Mouse (Mus musculus): Measurements from ENCODE around the gene Rngtt. TPM values are rescaled to one million over a fixed set of nuclear protein-coding genes. Genes with fewer than 3 reads are reported as not detected.
"Not testable (repeated sequence)": the region's sequence is repeated elsewhere in the genome, so short reads cannot be mapped to it uniquely, and the experiment has no call there.

Rngtt gene
- total RNA-seq, 2 experiments from 2014 or later = 9.5 to 10.0 TPM

DNA sequence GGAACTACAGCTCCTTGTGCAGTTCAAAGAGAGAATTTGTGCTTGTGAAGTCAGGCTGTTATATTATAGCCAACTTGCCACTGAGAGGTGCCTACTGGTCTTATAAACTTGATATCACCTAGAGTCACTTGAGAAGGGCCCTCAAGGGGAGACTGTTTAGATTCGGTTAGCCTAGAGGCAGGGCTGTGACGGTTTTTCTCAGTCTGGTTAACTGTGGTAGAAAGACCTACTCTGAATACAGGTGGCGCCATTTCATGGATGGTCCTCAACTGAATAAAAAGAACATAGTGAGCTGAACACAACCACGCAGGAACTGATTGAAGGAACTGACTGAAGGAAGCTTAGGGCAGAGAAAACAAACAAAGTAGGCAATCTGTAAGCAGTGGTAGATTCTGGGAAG is 3.0 kb upstream of the Rngtt start:
- intact Hi-C loops (cut with DNase I) = loop anchor here (5.0 kb wide), 2 partner anchors 275 to 1340 kb away; partner anchors contain the start of gene Ube2j1
- DNase-seq = no peak

DNA sequence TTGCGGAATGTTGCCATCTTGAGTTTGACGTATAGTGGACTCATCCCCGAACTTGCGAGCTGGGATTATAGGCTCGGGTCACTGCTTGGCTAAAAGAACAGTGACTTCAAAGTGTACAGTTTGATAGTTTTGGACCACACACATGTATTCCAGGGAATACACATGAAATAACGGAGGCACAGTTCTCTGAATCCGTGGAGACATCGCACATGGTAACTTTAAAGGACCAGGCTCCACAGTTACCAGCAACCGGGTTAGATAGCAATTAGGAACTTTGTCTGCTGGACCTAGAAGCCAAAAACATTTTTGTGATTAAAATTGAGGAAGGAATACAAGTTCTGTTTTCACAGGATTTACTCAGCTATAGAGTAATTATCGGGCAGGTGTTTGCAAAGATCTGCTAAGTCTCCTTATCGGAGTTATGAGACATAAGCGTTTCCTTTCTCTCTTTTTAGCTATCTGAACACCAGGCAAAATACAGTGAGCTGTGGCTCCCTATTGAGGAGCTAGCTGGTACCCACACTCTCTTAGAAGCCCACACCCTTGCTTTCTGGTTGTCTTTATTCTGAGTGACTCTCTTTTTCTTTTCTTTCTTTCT is 828 bp downstream of the Rngtt start:
- DNase-seq = no peak
- intact Hi-C loops (cut with DNase I) = no loop called here

DNA sequence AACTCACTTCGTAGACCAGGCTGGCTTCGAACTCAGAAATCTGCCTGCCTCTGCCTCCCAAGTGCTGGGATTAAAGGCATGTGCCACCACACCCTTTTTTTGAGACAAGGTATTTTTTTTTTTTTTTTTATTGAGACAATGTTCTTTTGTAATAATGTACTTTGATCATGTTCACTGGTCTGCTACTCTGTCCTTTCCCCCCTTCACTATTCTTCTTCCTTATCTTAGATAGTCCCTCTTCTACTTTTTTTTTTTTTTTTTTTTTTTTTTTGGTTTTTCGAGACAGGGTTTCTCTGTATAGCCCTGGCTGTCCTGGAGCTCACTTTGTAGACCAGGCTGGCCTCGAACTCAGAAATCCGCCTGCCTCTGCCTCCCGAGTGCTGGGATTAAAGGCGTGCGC is 4.0 kb downstream of the Rngtt start:
- intact Hi-C loops (cut with DNase I) = not testable (repeated sequence)

DNA sequence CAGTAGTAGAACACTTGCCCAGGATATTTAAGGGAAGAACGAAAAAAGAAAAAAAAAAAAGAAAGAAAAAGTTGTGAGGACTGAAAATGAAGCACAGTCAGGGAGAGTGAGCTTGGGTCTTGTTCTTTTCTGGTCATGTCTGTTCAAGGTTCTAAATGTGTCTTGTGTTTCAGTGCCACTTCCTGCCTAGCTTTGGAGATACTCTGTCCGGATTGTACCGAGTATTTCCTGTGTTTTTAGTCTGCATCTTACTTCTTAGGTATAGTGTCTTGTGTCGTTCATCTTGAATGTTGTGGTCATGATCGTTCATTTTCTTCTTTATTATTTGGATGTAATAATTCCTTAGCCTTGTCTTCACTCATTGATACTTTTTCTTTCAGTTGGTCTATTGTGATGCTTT is 5.7 kb downstream of the Rngtt start:
- intact Hi-C loops (cut with DNase I) = no loop called here
- DNase-seq = no peak

More for the DNA sequence above, 4.0 kb downstream of the Rngtt start:
- DNase-seq = not testable (repeated sequence)

DNA sequence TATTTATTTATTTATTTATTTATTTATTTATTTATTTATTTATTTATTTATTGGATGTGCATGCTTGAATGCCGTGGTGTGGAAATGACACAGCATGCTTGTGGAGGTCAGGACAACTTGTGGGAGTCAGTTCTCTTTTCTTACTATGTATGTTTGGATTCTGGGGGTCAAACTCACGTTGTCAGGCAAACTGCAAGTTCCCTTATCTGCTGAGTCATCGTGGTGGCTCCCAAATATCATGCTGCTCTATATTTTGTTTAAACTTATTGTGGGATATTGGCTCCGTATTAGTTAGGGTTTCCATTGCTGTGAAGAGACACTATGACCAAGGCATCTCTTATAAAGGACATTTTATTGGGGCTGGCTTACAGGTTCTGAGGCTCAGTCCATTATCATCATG is 21.0 kb downstream of the Rngtt start:
- no peak for DNase-seq
- intact Hi-C loops (cut with DNase I) = no loop called here

DNA sequence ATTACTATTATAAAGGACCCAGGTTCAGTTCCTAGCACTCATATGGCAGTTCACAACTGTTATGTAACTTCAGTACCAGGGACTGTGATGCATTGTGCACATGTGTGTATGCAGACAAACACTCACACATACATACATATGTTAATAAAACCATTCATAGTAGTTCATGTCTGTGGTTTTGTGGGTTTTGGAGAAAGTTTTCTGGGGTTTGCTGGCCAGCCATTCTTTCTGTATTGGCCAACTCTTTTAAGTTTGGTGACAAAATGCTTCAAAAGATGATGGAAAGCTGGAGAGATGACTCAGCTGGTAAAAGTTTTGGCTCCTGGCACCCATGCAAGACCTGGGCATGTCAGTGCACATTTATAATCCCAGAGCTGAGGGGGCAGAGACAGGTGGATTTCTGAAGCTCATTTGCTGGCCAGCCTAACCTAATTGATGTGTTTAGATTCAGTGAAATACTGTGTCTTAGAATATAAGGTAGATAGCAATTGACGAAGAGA is 22.9 kb downstream of the Rngtt start:
- DNase-seq = no peak
- intact Hi-C loops (cut with DNase I) = no loop called here

DNA sequence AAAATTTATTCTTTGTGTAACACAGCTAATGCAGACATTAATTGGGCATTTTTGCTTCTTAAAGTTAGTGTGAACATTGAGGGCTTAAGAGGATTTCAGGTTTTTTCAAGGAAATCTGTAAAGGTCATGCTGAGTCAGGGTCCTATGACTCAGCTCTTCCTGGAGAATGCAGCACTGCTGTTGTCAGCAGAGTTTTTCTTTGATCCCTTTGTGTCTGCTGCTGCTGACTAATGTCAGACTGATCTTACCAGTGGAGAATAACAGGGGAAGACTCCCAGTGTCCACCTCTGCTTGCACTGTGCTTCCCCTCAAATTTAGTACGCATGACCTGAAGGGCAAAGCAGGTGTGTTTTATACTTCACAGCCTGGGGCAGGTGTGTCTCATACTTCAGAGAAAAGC is 27.9 kb downstream of the Rngtt start:
- intact Hi-C loops (cut with DNase I) = no loop called here
- no peak for DNase-seq

DNA sequence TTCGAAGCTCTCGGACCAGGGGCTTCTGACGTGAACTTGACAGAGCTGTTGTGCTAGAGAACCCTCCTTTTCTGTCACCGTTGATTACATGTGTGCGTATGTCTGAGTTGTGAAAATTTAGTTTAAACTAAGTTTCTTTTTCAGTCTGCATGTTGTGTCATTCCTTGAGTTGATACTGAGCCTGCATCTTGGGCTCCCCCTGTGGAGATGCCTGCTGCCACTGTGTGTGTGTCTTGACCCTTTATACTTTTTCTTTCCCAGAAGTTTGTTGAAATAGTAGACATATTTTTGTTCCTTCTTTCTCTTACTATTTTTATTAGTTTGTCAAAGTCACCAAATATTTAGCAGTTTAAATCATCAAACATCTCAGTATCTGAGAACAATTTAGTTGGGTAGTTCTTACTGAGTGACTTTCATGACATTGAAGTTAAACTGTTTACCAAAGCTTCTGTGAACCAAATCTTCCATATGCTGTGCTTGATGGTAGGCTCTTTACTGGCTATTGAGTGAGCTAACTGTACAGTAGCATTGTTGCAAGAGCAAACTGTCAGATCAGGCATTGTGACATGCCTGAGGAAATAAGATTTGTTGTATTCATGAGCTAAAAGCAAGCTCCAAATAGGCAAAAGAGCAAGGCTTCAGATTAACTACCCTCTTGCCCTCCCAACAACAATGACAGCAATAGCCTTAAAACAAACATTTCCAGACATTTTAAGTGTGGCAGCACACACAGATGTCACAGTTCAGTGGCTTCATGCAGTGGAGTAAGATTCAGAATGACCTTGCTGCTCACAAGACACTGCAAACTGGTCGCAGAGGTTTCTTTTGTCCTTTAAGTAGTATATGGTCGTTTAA is 33.0 kb downstream of the Rngtt start:
- no peak for DNase-seq
- intact Hi-C loops (cut with DNase I) = no loop called here

DNA sequence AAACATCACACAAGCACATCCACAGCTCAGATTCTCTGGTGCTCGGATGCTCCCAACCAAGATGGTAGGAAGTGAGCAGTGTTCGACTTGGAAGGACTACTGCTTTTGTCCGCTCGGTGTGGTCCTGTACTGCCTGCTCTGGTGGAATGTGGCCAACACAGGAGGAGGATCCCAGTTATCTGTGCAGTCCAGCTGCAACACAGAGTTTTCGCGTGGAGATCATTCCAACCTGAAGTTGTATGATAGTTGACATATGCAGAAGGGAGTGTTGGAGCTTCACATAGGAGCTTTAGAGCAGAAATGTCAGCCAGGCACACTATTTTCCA is 33.6 kb downstream of the Rngtt start:
- intact Hi-C loops (cut with DNase I) = no loop called here

DNA sequence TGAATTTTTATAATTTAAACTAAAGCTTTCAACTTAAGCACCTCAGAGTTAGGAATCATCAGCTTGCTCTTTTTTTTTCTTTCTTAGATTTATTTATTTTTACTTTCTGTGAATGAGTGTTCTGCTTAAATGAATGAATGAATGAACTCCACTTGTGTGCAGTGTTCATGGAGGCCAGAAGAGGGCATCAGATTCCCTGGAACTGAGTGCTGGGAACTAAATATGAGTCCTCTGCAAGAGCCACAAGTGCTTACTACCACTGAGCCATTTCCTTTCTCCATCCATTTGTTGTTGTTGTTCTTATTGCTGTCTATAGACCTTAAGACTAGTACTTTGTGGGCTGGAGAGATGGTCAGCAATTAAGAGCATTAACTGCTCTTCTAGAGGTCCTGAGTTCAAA is 53.3 kb downstream of the Rngtt start:
- DNase-seq = no peak
- intact Hi-C loops (cut with DNase I) = no loop called here

More for the DNA sequence above, 33.6 kb downstream of the Rngtt start:
- DNase-seq = no peak

DNA sequence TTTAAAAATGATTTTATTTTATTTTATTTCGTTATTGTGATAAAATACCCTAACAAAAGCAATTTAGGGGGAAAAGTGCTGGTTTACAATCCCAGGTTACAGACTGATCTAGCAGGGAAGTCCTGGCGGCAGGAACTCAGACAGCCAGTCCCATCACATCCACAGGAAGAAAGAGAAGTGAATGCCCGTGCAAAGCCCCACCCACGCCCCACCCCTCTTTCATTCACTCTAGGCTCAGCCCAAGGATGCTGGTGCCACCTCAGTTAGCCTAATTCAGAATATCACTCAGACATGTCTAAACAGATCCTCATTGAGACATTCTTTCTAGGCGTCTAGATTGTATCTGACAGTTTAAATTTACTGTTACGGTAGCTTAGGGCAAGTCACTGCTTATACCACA is 64.8 kb downstream of the Rngtt start:
- no peak for DNase-seq
- intact Hi-C loops (cut with DNase I) = no loop called here

DNA sequence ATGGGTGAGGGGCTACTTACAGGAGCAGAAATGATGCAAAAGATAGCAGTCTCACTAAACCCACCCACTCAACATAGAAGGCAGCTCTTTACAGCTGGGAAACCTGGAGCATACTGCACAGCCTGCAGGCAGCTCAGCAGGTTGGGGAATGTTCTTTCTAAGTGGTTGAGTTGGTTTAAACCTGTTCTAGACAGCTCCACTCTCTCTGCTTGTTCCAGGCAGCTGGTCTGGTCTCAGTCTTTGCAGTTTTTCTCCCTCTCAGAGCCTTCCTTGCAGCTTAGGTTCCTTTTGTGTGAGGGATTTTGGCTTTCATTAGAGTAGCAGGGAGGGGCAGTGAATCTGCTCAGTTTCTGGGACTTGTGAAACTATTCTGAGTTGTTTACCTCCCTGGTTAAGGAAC is 67.5 kb downstream of the Rngtt start:
- intact Hi-C loops (cut with DNase I) = no loop called here
- DNase-seq = no peak

DNA sequence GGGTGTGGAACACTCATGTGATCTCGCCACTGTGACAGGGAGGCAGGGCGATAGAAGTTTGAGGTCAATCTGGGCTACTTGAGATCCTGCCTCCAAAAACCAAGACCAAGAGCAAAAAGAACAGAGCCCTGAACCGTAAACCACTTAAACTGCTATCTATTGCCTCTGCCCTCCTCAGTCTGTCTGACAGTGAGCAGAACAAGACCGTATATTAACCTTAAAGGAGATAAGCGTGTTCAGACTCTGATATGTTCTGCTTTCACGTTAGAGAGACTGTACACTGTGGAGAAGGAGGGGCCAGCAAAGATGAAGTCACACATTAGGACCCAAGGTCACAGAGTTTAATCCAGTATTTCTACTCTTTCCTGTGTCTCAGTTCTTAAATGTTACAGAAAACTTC is 68.8 kb downstream of the Rngtt start:
- intact Hi-C loops (cut with DNase I) = no loop called here
- DNase-seq = no peak

DNA sequence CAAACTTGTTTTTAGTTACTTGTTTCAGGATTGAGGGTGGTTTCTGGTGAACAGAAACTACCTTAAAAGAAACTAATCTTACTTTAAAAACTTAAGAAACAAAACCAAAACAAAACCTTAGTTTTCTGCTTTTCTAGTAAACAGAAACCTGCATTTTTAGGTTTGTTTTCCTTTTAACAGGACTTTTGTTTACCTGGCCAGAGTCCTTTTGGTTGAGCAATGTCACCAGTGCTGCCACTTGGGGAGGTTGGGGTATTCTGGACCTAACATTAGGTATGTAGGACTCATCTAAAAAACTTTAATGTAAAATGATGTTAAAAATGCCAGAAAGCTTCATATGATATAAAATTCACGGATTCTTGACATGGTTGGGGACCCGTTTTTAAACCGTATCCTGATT is 78.8 kb downstream of the Rngtt start:
- no peak for DNase-seq
- intact Hi-C loops (cut with DNase I) = no loop called here

DNA sequence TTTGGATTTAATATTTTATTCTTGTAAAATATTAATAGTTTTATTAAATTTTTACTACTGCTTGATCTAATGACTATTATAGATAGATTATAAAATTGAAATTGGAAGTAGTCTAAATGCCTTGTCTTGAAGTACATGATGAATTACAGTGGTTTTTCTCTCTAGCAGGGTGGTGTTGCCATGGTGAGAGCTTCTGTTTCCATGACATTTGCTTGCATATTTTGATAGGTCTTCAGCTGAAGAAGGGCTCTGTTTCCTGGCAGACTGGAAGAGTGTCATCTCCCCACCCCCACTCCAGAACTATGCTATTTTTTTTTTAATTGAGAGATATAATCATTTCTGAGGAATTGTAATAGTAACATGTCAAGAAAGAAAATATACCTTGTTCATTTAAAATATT is 80.5 kb downstream of the Rngtt start:
- no peak for DNase-seq
- intact Hi-C loops (cut with DNase I) = loop anchor here (10.0 kb wide), 1 partner anchor 984 kb away; no protein-coding TSS in a partner anchor

DNA sequence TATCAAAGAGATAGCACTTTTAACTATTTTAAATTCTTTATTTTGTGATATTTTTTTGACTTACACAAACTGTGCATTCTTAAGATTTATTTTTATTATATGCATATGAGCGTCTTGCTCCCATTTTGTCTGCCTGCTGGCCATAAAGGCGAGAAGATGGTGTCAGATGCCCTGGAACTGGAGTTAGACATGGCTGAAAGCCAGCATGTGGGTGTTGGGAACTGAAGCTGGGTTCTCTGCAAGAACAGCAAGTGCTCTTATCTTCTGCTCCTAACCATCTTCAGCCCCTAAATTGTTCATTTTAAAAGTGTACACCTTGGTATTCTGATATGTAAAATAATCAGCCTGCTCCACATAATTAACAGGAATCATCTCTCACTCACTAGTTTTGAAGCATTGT is 83.3 kb downstream of the Rngtt start:
- DNase-seq = no peak
- intact Hi-C loops (cut with DNase I) = loop anchor here (10.0 kb wide), 1 partner anchor 981 kb away; no protein-coding TSS in a partner anchor

DNA sequence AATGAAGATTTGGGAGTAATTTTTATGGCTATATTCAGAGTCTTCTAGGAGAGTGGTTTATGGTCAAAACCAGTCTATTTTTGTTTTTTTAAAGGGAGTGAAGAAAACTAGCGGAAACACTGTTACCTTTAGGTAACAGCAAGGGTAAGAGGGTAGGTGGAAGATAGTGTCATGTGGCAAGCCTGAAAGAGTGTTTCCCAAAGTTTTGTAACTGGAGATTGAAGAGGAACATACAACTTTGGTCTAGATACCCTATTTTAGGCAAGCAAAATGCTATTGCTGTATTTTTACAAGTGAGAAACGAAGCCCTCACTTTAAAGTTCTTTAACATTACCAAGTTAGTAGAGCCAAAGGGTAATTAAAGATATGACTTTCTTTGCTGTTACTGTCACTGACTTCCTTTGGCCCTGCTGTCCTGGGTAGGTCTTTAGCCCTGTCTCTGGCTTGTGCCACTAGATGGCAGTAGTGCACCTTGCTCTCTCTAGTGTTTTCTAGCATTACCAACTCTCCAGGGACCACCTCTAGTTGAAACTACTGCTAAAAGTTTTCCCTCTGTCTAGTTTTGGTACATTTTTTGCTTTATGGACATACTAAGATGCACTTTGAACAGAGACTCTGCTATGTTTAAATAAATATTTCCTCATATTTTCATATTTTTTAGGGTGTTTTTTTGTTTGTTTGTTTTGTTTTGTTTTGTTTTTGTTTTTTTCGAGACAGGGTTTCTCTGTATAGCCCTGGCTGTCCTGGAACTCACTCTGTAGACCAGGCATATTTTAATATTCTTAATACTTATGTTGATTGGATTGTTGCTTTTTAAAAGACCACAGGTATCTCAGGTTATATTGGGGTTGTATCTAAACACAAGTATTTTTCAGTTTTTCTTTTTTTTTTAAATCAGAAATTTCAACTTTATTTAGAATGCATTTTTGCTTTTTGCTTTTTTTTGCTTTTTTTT is 86.4 kb downstream of the Rngtt start:
- intact Hi-C loops (cut with DNase I) = loop anchor here (1.0 to 10.0 kb wide), 3 partner anchors 191 to 978 kb away; no protein-coding TSS in a partner anchor
- peak; percentile 83 to 86 for DNase-seq

DNA sequence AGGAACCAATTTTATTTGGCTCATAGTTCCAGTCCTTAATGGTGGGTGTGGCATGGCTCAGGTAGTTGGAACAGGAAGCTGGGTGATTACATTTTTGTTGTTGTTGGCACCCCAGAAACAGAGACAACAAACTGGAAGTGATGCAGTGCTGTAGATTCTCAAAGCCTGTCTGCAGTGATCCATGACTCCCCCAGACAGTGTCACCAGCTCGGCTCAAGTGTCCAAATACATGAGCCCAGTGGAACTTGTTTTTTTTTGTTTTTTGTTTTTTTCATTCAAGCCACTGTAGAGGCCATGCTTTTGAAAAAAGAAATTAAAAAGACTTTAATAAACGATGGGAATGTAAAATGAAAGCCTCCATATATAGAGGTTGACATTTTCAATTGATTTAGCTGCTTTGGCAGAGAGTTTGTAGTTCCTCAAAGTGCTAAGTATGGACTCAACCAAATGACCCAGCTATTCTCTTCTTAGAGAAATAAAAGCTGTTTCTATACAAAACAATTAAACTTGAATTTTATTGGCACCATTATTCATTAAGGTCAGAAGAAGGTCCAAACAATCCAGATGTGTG is 95.7 kb downstream of the Rngtt start:
- intact Hi-C loops (cut with DNase I) = no loop called here
- DNase-seq = no peak

DNA sequence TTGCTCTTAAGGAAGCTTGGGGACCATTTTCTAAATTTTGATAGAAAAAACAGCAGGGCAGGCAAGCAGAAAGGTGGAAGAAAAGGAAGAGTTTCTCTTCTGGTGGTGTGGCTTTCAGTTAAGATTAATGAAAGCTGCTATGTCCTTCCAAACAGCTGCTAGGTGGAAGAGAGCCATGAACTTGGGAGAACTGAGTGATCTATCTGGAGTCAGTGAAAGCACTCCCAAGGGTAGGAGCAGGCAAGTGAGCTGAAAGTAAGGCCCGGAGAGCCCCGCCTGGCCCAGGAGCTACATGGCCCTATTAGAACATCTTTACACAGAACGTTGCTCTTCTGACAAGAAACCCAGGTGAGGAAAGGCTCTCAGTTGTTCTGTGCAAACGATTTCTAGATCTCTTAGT is 103.7 kb downstream of the Rngtt start:
- intact Hi-C loops (cut with DNase I) = no loop called here
- peak; percentile 36 to 47 for DNase-seq

DNA sequence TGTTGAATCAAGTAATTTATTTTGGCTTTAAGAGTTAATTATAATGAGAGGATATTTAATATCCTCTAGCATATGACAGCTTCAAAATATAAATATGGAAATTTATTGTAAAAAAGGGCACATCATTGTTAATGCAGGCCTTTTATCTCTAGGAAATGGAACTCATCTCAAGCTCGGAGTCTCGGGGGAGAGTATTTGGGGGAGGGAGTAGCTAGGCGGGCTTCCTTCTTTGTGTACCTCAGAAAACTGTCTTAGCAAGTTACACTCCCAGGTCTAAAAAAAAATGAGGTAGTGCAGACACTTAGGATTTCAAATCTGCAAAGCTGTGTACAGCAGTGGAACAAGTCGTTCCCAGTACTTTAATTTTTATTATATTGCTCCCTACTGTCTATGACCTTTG is 104.7 kb downstream of the Rngtt start:
- no peak for DNase-seq
- intact Hi-C loops (cut with DNase I) = no loop called here

DNA sequence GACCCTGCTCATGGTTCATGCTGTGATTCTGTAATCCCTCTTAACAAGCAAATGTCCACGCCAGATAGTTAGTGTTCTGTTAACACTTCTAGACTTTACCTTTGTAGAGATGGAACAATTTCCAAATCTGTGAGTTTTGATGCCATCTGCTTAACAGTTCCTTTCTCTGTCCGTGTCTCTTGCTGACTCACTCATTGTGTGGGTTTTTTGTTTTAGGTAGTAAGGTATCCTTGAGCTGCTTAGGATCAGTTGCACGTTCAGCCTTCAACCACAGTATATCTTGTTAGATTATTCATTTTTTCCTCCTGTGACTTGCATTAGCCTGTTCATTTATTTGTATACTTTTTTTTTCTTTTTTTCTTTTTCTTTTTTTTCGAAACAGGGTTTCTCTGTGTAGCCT is 107.3 kb downstream of the Rngtt start:
- no peak for DNase-seq
- intact Hi-C loops (cut with DNase I) = no loop called here
